Mouse (Mus musculus) activated CD4-positive, CD25-positive, alpha-beta regulatory T cell, adult 9 weeks (primary cell): ENCODE data around the gene Stk39. TPM values are rescaled to one million over a fixed set of nuclear protein-coding genes. Genes with fewer than 3 reads are reported as not detected.

Experiments
- polyA plus RNA-seq: library from polyadenylated mRNA; unstranded; fragments of 100-300 nt; shearing (Covaris generic); gene quantifications from one replicate; pipeline ENCODE4 v1.2.1, GENCODE M21; 2017

Stk39 gene
- polyA plus RNA-seq, result 6.4 TPM

GRCm38 (mm10) chr2:68471759-68472550, at the start of gene Stk39:
TSS of gene Stk39 (minus strand) at chr2:68472268.

Other genes starting within 250 kb of the Stk39 start
- gene 4933409G03Rik, start 110.1 kb upstream of the Stk39 start, polyA plus RNA-seq, result not detected
- not detected for gene 4932414N04Rik, start 184.2 kb upstream of the Stk39 start, polyA plus RNA-seq